Mouse (Mus musculus): Measurements from ENCODE around the gene Scgb3a1. TPM values are rescaled to one million over a fixed set of nuclear protein-coding genes. Genes with fewer than 3 reads are reported as not detected.

The Scgb3a1 gene
- polyA plus RNA-seq, 1 experiment: not detected

DNA sequence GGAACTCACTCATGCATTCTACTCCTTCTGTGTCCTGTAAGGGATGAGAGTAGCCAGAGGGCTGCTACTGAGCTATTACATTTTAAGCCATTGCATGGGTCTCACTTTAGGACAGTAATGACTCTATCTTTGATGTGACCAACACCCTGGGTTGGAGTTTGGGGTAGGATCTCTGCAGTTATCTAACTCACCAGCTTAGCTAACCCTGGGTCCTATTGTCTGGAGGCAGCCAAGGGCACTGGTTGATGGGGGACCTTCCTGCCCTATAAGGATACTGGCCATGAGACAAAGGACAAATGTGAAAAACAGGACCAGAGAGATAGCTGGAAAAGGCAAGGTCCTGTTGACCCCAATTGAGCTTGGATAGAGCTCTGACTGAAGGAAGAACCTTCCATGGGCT lies 7.9 kb upstream of the Scgb3a1 start:
- no peak overlapping the region for H3K27ac ChIP-seq (ENCODE audit: insufficient read depth, low read length)

DNA sequence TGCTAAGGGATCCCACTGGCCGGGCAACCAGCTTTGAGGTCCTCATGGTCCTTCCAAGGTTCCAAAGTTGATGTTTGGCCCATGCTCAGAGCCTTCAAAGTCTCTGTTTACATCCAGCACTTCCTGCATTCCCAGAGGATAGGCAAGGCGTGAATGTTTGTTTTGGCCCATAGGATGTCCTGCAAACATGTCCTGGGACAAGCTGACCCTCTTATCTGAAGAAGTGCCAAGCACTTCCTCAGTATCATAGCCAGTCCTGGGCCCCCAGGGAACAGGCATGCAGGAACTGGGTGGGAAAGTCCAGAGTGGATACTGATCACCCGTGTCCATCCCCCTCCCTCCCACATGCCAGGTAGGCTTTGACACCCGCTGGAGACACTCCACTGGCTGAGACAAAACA lies 5.3 kb upstream of the Scgb3a1 start:
- TF ChIP-seq CTCF (IDR thresholded peaks at IDR 0.05; ENCODE audit: extremely low read depth, insufficient read depth, low read length): no peak
- no peak for TF ChIP-seq POLR2A (IDR thresholded peaks at IDR 0.05; ENCODE audit: extremely low read depth, insufficient read depth, low read length)
- Histone ChIP-seq H3K27ac (ENCODE audit: insufficient read depth, low read length) (no peak overlapping the region), H3K4me1 (ENCODE audit: control insufficient read depth, insufficient read depth, low read length) (no peaks in the 10 kb centered on the region), H3K4me3 (ENCODE audit: insufficient read depth, low read length) (no peak overlapping the region)

More for the DNA sequence above, 7.9 kb upstream of the Scgb3a1 start:
- TF ChIP-seq CTCF (IDR thresholded peaks at IDR 0.05; ENCODE audit: extremely low read depth, insufficient read depth, low read length): no peak
- H3K4me3 ChIP-seq (ENCODE audit: insufficient read depth, low read length): no peak overlapping the region
- peaks cover 8% of the 10 kb centered on the region; the same call in 1 of the 2 replicates for H3K4me1 ChIP-seq (ENCODE audit: control insufficient read depth, insufficient read depth, low read length)

DNA sequence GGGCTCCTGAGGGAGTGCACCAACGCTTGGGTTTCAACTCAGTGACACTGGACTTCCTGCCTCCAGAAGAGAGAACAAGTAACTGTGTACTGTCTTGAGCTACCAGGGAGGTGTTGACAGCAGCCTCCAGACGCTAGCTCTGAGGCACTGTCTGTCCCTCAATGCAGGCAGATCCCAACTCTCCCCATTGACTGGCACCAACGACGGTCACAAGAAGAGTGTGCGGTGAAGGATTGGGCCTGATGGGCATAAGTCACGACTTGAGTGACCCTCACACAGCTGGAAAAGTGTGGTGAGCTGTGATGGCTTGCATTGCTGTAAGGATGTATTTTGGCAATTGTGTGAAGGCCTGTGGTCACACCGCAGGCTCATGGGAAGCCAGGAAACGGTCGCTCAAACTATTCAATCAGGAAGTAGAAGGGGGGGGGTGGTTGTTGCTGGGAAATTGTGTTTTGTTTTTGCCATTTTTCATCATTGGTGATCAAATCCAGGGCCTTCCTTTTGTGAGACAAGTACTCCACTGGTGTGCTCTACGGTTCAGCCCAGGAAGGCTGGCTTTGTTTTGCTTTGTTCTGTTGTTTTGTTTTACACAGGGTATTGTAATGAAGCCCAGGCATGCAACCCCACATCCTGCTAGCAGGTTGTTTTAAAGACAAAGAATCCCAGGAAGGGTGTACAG lies 4.5 kb upstream of the Scgb3a1 start:
- TF ChIP-seq POLR2A (IDR thresholded peaks at IDR 0.05; ENCODE audit: extremely low read depth, insufficient read depth, low read length): no peak
- no peak for TF ChIP-seq CTCF (IDR thresholded peaks at IDR 0.05; ENCODE audit: extremely low read depth, insufficient read depth, low read length)
- Histone ChIP-seq H3K4me1 (ENCODE audit: control insufficient read depth, insufficient read depth, low read length) (no peaks in the 10 kb centered on the region), H3K27ac (ENCODE audit: insufficient read depth, low read length) (peak overlapping the region; percentile 72), H3K4me3 (ENCODE audit: insufficient read depth, low read length) (no peak overlapping the region)

DNA sequence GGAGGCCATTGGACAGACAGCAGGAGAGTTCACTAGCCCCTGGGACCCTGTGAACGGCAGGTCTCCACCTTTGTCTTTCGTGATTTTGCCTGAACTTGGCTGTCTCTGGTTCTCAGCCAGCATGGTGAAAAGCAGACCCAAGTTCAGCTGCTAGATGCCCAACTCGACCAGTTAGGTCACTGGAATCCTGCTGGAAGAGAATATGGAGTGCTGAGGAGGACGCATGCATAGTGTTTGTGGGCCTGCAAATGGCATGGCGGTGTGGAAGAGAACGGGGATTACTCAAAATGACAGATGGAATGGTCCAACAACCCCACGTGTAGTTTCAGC lies 4.0 kb upstream of the Scgb3a1 start:
- H3K27ac ChIP-seq (ENCODE audit: insufficient read depth, low read length): no peak overlapping the region
- H3K4me3 ChIP-seq (ENCODE audit: insufficient read depth, low read length): no peak overlapping the region
- no peaks in the 10 kb centered on the region for H3K4me1 ChIP-seq (ENCODE audit: control insufficient read depth, insufficient read depth, low read length)
- TF ChIP-seq POLR2A (IDR thresholded peaks at IDR 0.05; ENCODE audit: extremely low read depth, insufficient read depth, low read length): no peak
- no peak for TF ChIP-seq CTCF (IDR thresholded peaks at IDR 0.05; ENCODE audit: extremely low read depth, insufficient read depth, low read length)

DNA sequence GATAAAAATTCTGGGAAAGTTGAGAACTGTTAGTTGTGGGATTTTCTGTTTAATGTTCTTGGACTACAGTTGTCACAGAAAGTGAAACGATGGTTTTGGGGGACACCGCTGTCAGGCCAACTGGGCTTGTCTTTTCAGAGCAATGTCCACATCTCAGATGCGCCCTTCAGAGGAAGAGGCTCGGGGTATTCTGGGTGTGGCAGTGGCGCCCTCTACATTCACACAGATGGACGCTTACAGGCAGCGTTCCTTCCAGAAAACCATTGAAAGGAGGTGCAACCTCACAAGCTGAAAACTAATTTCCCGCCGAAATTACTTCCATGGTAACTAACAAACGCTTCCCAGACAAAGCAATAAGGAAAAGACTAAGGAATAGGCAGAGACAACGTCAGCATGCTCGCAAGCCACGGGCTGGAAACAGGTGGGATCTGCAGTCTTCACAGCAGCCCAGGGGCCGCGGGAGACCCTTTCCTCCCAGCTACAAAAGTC lies 1.1 kb upstream of the Scgb3a1 start:
- Histone ChIP-seq H3K4me1 (ENCODE audit: control insufficient read depth, insufficient read depth, low read length) (no peaks in the 10 kb centered on the region), H3K27ac (ENCODE audit: insufficient read depth, low read length) (no peak overlapping the region), H3K4me3 (ENCODE audit: insufficient read depth, low read length) (no peak overlapping the region)
- TF ChIP-seq CTCF (IDR thresholded peaks at IDR 0.05; ENCODE audit: extremely low read depth, insufficient read depth, low read length) (no peak), POLR2A (IDR thresholded peaks at IDR 0.05; ENCODE audit: extremely low read depth, insufficient read depth, low read length) (no peak)

DNA sequence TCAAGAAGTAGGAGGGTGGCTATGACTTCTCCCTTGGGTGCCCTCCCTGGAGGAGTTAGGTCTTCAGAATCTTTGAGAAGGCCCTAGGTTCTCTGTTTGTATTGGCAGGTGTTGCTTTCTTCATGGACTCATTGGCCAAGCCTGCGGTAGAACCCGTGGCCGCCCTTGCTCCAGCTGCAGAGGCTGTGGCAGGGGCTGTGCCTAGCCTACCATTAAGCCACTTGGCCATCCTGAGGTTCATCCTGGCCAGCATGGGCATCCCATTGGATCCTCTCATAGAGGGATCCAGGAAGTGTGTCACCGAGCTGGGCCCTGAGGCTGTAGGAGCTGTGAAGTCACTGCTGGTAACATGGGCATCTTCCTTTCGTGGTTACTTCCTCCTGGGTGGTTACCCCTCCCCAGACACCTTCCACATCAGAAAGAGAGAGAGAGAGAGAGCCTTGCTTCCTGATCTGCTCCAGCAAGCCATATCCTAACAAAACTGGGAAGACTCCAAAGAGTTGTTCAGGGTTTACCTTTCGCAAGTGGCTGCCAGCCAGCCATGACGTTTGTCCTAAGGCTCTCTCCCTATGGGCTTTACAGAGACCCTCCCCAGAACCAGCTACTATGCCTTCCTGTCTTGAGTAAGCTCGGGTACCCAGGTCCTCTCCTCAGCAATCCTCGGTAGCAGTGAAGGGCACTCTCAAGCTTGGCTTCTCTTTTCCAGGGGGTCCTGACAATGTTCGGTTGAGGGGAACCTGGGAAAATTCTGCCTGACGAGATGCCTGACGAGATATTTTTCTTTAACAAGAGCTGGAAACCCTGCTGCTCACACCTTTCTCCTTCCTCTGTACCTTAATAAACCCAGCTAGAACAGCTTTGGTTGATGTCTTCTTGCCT lies 1.1 kb downstream of the Scgb3a1 start:
- H3K4me3 ChIP-seq (ENCODE audit: insufficient read depth, low read length): no peak overlapping the region
- H3K27ac ChIP-seq (ENCODE audit: insufficient read depth, low read length): no peak overlapping the region
- TF ChIP-seq CTCF (IDR thresholded peaks at IDR 0.05; ENCODE audit: extremely low read depth, insufficient read depth, low read length): no peak
- TF ChIP-seq POLR2A (IDR thresholded peaks at IDR 0.05; ENCODE audit: extremely low read depth, insufficient read depth, low read length): no peak
- no peaks in the 10 kb centered on the region for H3K4me1 ChIP-seq (ENCODE audit: control insufficient read depth, insufficient read depth, low read length)

GRCm38 (mm10) chr11:49665462-49665861 lies 2.1 kb downstream of the Scgb3a1 start:
- TF ChIP-seq CTCF (IDR thresholded peaks at IDR 0.05; ENCODE audit: extremely low read depth, insufficient read depth, low read length) (no peak), POLR2A (IDR thresholded peaks at IDR 0.05; ENCODE audit: extremely low read depth, insufficient read depth, low read length) (no peak)
- Histone ChIP-seq H3K4me1 (ENCODE audit: control insufficient read depth, insufficient read depth, low read length) (no peaks in the 10 kb centered on the region), H3K4me3 (ENCODE audit: insufficient read depth, low read length) (no peak overlapping the region), H3K27ac (ENCODE audit: insufficient read depth, low read length) (no peak overlapping the region)

DNA sequence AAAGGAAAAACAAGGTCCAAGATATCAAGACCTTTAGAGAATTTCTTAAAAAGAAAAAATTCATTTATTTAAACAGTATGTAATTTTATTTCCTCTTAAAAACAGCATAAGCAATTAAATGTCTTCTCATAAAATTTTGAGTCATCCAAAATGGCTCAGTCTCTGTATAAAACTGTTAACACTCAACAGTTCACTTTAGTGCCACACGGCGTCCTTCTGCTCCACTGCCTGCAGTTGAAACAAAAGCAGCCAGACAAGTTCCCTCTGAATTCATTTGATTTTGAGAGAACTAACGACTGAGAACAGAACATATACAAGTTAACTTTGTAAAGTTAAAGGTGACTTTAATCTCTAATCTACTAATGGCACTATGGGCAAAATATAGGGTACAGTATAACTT lies 10.0 kb downstream of the Scgb3a1 start:
- TF ChIP-seq POLR2A (IDR thresholded peaks at IDR 0.05; ENCODE audit: extremely low read depth, insufficient read depth, low read length) (no peak), CTCF (IDR thresholded peaks at IDR 0.05; ENCODE audit: extremely low read depth, insufficient read depth, low read length) (no peak)
- no peak overlapping the region for H3K27ac ChIP-seq (ENCODE audit: insufficient read depth, low read length)
- H3K4me1 ChIP-seq (ENCODE audit: control insufficient read depth, insufficient read depth, low read length): no peaks in the 10 kb centered on the region
- H3K4me3 ChIP-seq (ENCODE audit: insufficient read depth, low read length): no peak overlapping the region

DNA sequence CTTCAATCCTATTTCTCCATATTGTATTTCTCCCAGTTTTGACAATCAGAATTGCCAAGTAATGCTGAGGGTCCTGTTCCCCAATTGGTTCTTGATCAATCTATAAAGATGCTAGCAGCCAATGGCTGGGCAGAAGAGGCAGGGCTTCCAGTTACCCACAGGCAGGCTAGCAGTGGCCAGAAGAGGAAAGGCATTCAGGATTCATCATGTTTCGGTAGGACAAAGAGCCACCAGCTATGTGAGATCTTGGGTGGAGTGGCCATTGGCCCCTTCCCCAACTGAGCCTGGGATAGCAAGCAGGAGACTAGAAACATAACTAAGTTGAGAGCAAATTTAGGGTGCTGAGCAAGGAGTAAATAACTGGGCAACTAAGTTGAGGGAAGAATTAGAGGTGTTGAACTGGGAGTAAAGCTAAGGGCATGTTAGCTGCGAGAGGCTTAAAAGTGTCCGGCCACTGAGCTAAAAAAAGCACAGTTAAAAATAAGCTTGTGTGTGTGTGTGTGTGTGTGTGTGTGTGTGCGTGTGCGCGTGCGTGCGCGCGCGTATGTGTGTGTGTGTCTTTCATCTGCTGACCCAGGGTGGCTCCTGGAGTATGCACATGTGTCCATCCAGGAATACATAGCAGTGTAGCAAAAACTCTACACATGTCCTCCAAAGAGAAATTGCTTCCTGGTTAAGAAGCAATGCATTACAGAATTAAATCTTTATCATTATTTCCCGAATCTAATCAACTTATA lies 21.0 kb downstream of the Scgb3a1 start:
- Histone ChIP-seq H3K27ac (ENCODE audit: insufficient read depth, low read length) (no peak overlapping the region), H3K4me3 (ENCODE audit: insufficient read depth, low read length) (no peak overlapping the region), H3K4me1 (ENCODE audit: control insufficient read depth, insufficient read depth, low read length) (no peaks in the 10 kb centered on the region)
- TF ChIP-seq POLR2A (IDR thresholded peaks at IDR 0.05; ENCODE audit: extremely low read depth, insufficient read depth, low read length): no peak
- no peak for TF ChIP-seq CTCF (IDR thresholded peaks at IDR 0.05; ENCODE audit: extremely low read depth, insufficient read depth, low read length)
